22 mouse cellular contexts compared by ENCODE assay signal in the genomic region with DNA sequence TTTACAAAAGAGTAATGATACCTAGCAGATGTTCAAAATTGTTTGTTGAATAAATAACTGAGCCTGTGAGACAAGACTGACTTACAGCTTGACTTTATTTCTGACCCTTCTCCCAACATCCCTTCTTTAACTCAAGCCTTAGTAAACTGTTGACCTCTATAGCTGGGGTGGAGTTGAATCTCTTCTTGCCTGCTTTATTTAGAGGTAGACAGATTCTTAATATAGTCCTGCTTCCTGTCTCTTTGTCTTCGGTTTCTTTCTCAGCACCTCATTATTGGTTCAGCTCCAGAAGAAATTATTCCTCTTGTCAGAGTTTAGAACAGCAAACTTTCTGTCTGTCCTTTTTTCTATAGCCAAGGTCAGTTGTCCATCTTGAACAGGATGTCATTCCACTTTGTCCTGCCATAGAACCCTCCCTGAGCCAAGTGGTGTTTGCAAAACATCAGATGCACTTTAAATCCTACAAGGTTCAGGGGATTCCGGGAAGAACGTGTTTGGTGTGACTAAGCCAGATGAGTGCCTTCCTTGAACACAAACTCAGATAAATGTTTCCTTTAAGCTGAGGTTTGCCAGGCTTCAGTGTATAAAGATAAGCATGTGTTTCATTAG.
DNase-seq lines count a peak whose midpoint lies in the region; ATAC-seq and TF ChIP-seq lines count a peak whose summit lies in the region.
"Had no signal": no experiment of that assay in that cellular context is flagged by ENCODE, and none has a peak within 500 bp of the region (broad histone marks: within the 10 kb centered on the region; RNA-seq: fewer than 3 reads in every experiment).

No protein-coding gene starts in this region.

- no peak overlapping the region for H3K4me3 ChIP-seq in kidney, embryonic 16.5 days (ENCODE audit: low read length)
- no peak overlapping the region for H3K4me3 ChIP-seq in limb, embryonic 14.5 days (replicated peaks; ENCODE audit: low read length)
- no peak overlapping the region for H3K4me3 ChIP-seq in limb, embryonic 10.5 days
- H3K4me3 ChIP-seq in lung, embryonic 16.5 days (ENCODE audit: low read length): no peak overlapping the region
- H3K4me3 ChIP-seq: embryonic facial prominence, embryonic 12.5 days; embryonic facial prominence, embryonic 15.5 days; gastrocnemius, adult 2 months; hindbrain, embryonic 12.5 days; hindbrain, embryonic 15.5 days had no signal

- no peaks in the 10 kb centered on the region for H3K4me1 ChIP-seq in kidney, embryonic 16.5 days (ENCODE audit: insufficient read depth, low read length)
- no peaks in the 10 kb centered on the region for H3K4me1 ChIP-seq in limb, embryonic 14.5 days (ENCODE audit: control insufficient read depth, insufficient read depth, low read length)
- H3K4me1 ChIP-seq in limb, embryonic 10.5 days: no peaks in the 10 kb centered on the region
- H3K4me1 ChIP-seq in lung, embryonic 16.5 days (replicated peaks; ENCODE audit: control insufficient read depth, insufficient read depth, low read length): no peaks in the 10 kb centered on the region
- H3K4me1 ChIP-seq: embryonic facial prominence, embryonic 12.5 days; embryonic facial prominence, embryonic 15.5 days; hindbrain, embryonic 12.5 days; hindbrain, embryonic 15.5 days had no signal

- H3K36me3 ChIP-seq in kidney, embryonic 16.5 days (ENCODE audit: insufficient read depth, low read length): no peaks in the 10 kb centered on the region
- no peaks in the 10 kb centered on the region for H3K36me3 ChIP-seq in limb, embryonic 14.5 days (ENCODE audit: control insufficient read depth, insufficient read depth, low read length)
- H3K36me3 ChIP-seq in limb, embryonic 10.5 days: no peaks in the 10 kb centered on the region
- no peaks in the 10 kb centered on the region for H3K36me3 ChIP-seq in lung, embryonic 16.5 days (ENCODE audit: control insufficient read depth, insufficient read depth, low read length)
- H3K36me3 ChIP-seq: embryonic facial prominence, embryonic 12.5 days; embryonic facial prominence, embryonic 15.5 days; hindbrain, embryonic 12.5 days; hindbrain, embryonic 15.5 days had no signal

- 0 out of 2 replicates have a peak overlapping the region, but pooled peaks have one; percentile 20 for H3K27ac ChIP-seq in kidney, embryonic 16.5 days (ENCODE audit: low read length)
- H3K27ac ChIP-seq in limb, embryonic 14.5 days (replicated peaks; ENCODE audit: low read depth, low read length): no peak overlapping the region
- H3K27ac ChIP-seq in limb, embryonic 10.5 days: no peak overlapping the region
- no peak overlapping the region for H3K27ac ChIP-seq in lung, embryonic 16.5 days (ENCODE audit: low read length)
- H3K27ac ChIP-seq: embryonic facial prominence, embryonic 12.5 days; embryonic facial prominence, embryonic 15.5 days; gastrocnemius, adult 2 months; hindbrain, embryonic 12.5 days; hindbrain, embryonic 15.5 days had no signal

- ATAC-seq in kidney, embryonic 16.5 days (ENCODE audit: low FRiP score, low TSS enrichment): no peak
- ATAC-seq in limb, embryonic 14.5 days (ENCODE audit: low FRiP score, low read depth): no peak
- ATAC-seq in lung, embryonic 16.5 days (ENCODE audit: low read depth): peak; percentile 64; the same call in 1 of the 2 replicates
- ATAC-seq: activated CD4-positive, CD25-positive, alpha-beta regulatory T cell, adult 4 months; forebrain, embryonic 14.5 days; forebrain, postnatal 0 days had no signal

- no peaks in the 10 kb centered on the region for H3K27me3 ChIP-seq in kidney, embryonic 16.5 days (ENCODE audit: insufficient read depth, low read length)
- H3K27me3 ChIP-seq in limb, embryonic 14.5 days (ENCODE audit: control insufficient read depth, insufficient read depth, low read length): no peaks in the 10 kb centered on the region
- no peaks in the 10 kb centered on the region for H3K27me3 ChIP-seq in limb, embryonic 10.5 days (ENCODE audit: low read depth, poor library complexity, severe bottlenecking)
- H3K27me3 ChIP-seq in lung, embryonic 16.5 days (ENCODE audit: control insufficient read depth, insufficient read depth, low read depth, low read length): no peaks in the 10 kb centered on the region
- H3K27me3 ChIP-seq: embryonic facial prominence, embryonic 12.5 days; embryonic facial prominence, embryonic 15.5 days; hindbrain, embryonic 12.5 days; hindbrain, embryonic 15.5 days had no signal

- no peaks in the 10 kb centered on the region for H3K9me3 ChIP-seq in kidney, embryonic 16.5 days (ENCODE audit: low read length)
- H3K9me3 ChIP-seq in limb, embryonic 14.5 days (ENCODE audit: control insufficient read depth, low read length): no peaks in the 10 kb centered on the region
- no peaks in the 10 kb centered on the region for H3K9me3 ChIP-seq in limb, embryonic 10.5 days (replicated peaks)
- no peaks in the 10 kb centered on the region for H3K9me3 ChIP-seq in lung, embryonic 16.5 days (ENCODE audit: control insufficient read depth, low read length)
- H3K9me3 ChIP-seq: embryonic facial prominence, embryonic 12.5 days; embryonic facial prominence, embryonic 15.5 days; hindbrain, embryonic 12.5 days; hindbrain, embryonic 15.5 days had no signal

- DNase-seq in kidney, postnatal 25 days: no peak
- DNase-seq in limb, embryonic 14.5 days (ENCODE audit: low spot score): peak; percentile 6
- DNase-seq in limb, embryonic 10.5 days (ENCODE audit: low spot score): no peak
- DNase-seq in lung, postnatal 36 days: no peak
- DNase-seq: adrenal gland, adult 8-10 months; adrenal gland, postnatal 25 days; cerebellum, adult 18-20 months; cerebellum, adult 9-11 months; cerebellum, postnatal 25 days; forebrain, postnatal 0 days; gastrocnemius, adult 2 months; gastrocnemius, postnatal 14 days; heart, adult 11 months had no signal

- whole genome bisulfite sequencing in kidney, embryonic 16.5 days: 44% methylated on average over 3 of the region's 3 CpGs
- 67% methylated on average over 3 of the region's 3 CpGs for WGBS in limb, embryonic 14.5 days
- WGBS in limb, embryonic 10.5 days: 83% methylated on average over 3 of the region's 3 CpGs
- WGBS in lung, embryonic 16.5 days: 28% methylated on average over 3 of the region's 3 CpGs

- no peak for TF ChIP-seq POLR2A in limb, embryonic 14.5 days (IDR thresholded peaks at IDR 0.05; ENCODE audit: borderline replicate concordance, extremely low read depth, insufficient read depth, insufficient read length)

- H3K4me2 ChIP-seq in kidney, embryonic 16.5 days (replicated peaks; ENCODE audit: low read depth, low read length): no peak overlapping the region
- no peak overlapping the region for H3K4me2 ChIP-seq in limb, embryonic 14.5 days (replicated peaks; ENCODE audit: low read depth, low read length, severe bottlenecking)
- H3K4me2 ChIP-seq in lung, embryonic 16.5 days (ENCODE audit: low read depth, low read length): no peak overlapping the region
- H3K4me2 ChIP-seq: embryonic facial prominence, embryonic 12.5 days; embryonic facial prominence, embryonic 15.5 days; heart, embryonic 11.5 days; hindbrain, embryonic 12.5 days; hindbrain, embryonic 15.5 days had no signal

- H3K9ac ChIP-seq in kidney, embryonic 16.5 days (replicated peaks; ENCODE audit: low read length): no peak overlapping the region
- H3K9ac ChIP-seq in limb, embryonic 14.5 days (ENCODE audit: low read depth, low read length, severe bottlenecking): no peak overlapping the region
- no peak overlapping the region for H3K9ac ChIP-seq in lung, embryonic 16.5 days (ENCODE audit: low read length)
- H3K9ac ChIP-seq: embryonic facial prominence, embryonic 12.5 days; embryonic facial prominence, embryonic 15.5 days; forebrain, postnatal 0 days; hindbrain, embryonic 12.5 days; hindbrain, embryonic 15.5 days had no signal
